Mouse (Mus musculus) hindbrain, embryonic 14.5 days (tissue): ENCODE data around the gene Gm13288. TPM values are rescaled to one million over a fixed set of nuclear protein-coding genes. Genes with fewer than 3 reads are reported as not detected.
"Not testable (repeated sequence)": the region's sequence is repeated elsewhere in the genome, so short reads cannot be mapped to it uniquely, and the experiment has no call there.

Experiments
- ATAC-seq: fragments of 200-750 bp; cut with Nextera tagmentation; 2 replicates; pipeline ENCODE4 v1.8.0; 2017; ENCODE audit warnings: moderate number of reproducible peaks, mild to moderate bottlenecking, moderate TSS enrichment, moderate library complexity; ENCODE audit not compliant: low FRiP score
- DNase-seq: peaks from one replicate; pipeline ENCODE4 v3.0.0-alpha.2; 2015; ENCODE audit warnings: low spot score
- H3K27ac ChIP-seq: fragments of 300-500 bp; sonication (generic); 2 replicates; pipeline ENCODE4 v1.5.1; 2014; ENCODE audit warnings: mild to moderate bottlenecking, moderate library complexity
- H3K27me3 ChIP-seq: fragments of 300-500 bp; sonication (generic); 2 replicates; pipeline ENCODE4 v1.6.1; 2014; ENCODE audit warnings: mild to moderate bottlenecking, low read length, mixed read lengths; ENCODE audit not compliant: control insufficient read depth, insufficient read depth
- H3K36me3 ChIP-seq: fragments of 300-500 bp; sonication (generic); replicated peaks from 2 replicates; pipeline ENCODE4 v1.6.1; 2014; ENCODE audit not compliant: control insufficient read depth, insufficient read depth
- H3K4me1 ChIP-seq: fragments of 300-500 bp; sonication (generic); replicated peaks from 2 replicates; pipeline ENCODE4 v1.6.1; 2014; ENCODE audit warnings: antibody characterized with exemption, low read length, mixed read lengths; ENCODE audit not compliant: control insufficient read depth, insufficient read depth
- H3K4me2 ChIP-seq: fragments of 300-500 bp; sonication (generic); replicated peaks from 2 replicates; pipeline ENCODE4 v1.6.1; 2014; ENCODE audit warnings: mild to moderate bottlenecking, moderate library complexity
- H3K4me3 ChIP-seq: fragments of 300-500 bp; sonication (generic); replicated peaks from 2 replicates; pipeline ENCODE4 v1.5.1; 2014; ENCODE audit warnings: mild to moderate bottlenecking, low read length
- H3K9ac ChIP-seq: fragments of 300-500 bp; sonication (generic); 2 replicates; pipeline ENCODE4 v1.6.1; 2014
- H3K9me3 ChIP-seq: fragments of 300-500 bp; sonication (generic); 2 replicates; pipeline ENCODE4 v1.6.1; 2016; ENCODE audit warnings: low read length; ENCODE audit not compliant: control insufficient read depth
- WGBS: fragments of 180-500 bp; shearing (Covaris S2); extraction: QIAGEN DNeasy Blood & Tissue Kit; methylation state at CpG from one replicate; pipeline ENCODE4 v1.1.7; 2014; 5-methylcytosine and 5-hydroxymethylcytosine counted together
- polyA plus RNA-seq: library from polyadenylated mRNA; unstranded; fragments of >200 nt; fragmentation: Nextera tagmentation; extraction: Ambion mirVana; gene quantifications from 2 replicates; pipeline ENCODE4 v1.2.1, GENCODE M21; 2014

Gm13288 gene
- polyA plus RNA-seq, 1 experiment from 2014 or later = not detected

DNA sequence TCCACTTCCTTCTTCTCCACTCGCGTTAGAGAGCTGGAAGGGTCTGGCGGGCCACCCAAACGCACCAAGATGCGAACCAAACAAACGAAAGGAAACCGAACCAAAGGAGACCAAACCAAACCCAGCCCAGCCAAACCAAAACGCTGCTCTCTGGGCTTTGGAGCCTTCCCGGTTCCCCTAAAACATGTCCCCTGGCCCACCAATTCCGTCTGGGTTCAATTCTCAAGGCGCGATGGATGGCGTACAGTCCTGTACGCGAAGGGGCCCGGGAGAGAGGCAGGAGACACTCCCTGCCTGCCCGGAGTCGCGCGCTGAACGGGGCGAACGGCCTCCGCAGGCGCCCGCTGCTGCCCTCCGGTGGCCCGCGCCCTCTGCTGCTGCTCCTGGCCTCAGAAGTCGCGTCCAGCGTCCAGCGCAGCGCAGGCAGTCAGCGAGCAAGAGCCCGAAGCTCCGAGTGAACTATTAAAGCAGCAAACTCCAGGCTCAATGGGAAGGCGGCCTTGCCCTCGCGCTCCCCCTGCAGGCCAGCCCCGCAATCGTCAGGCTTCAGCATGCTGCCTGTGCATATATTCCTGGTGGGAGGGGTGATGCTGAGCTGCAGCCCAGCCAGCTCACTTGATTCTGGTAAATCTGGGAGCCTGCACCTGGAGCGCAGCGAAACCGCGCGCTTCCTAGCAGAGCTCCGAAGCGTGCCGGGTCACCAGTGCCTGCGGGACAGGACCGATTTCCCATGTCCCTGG is 11.2 kb upstream of the Gm13288 start, which contains the start of gene Gm13275:
Gene Gm13275 (plus strand): TSS at position 552 of the 740 bp plus-strand sequence.
- H3K9me3 ChIP-seq, H3K4me2 ChIP-seq, H3K27me3 ChIP-seq, H3K27ac ChIP-seq, ATAC-seq, H3K9ac ChIP-seq, DNase-seq, H3K36me3 ChIP-seq, H3K4me3 ChIP-seq, H3K4me1 ChIP-seq: not testable (repeated sequence)
- 1% methylated on average over 11 of the region's 52 CpGs for WGBS

DNA sequence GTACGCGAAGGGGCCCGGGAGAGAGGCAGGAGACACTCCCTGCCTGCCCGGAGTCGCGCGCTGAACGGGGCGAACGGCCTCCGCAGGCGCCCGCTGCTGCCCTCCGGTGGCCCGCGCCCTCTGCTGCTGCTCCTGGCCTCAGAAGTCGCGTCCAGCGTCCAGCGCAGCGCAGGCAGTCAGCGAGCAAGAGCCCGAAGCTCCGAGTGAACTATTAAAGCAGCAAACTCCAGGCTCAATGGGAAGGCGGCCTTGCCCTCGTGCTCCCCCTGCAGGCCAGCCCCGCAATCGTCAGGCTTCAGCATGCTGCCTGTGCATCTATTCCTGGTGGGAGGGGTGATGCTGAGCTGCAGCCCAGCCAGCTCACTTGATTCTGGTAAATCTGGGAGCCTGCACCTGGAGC is 8.2 kb upstream of the Gm13288 start, which contains the start of gene Gm13279:
Gene Gm13279 (plus strand): TSS at position 301 of the 400 bp plus-strand sequence.
- no CpG with 5 or more reads among the region's 28 CpGs for WGBS
- H3K4me3 ChIP-seq, H3K9me3 ChIP-seq, H3K4me1 ChIP-seq, ATAC-seq, DNase-seq, H3K27ac ChIP-seq, H3K4me2 ChIP-seq, H3K9ac ChIP-seq, H3K27me3 ChIP-seq, H3K36me3 ChIP-seq: not testable (repeated sequence)

DNA sequence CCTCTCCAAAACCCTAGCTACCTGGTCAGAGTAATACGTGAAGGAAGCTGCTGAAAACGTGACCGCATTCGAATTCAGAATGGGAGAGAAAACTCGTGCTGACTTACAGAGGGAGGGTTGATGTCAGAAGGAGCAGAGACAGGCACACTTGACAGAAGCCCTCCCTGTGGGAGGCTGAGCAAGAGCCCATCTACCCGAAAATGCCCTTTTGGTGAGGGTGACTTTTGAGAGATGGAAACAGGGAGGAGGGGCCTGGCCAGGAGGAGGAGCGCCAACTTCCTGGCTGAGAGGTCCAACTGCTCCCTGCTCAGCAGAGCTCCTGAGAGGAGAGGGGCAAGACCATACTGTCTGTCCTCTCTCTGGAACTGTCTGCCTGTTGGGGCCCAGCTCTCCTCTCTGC is 6.0 kb upstream of the Gm13288 start, which contains the start of gene Gm13285:
Gene Gm13285 (plus strand): TSS at position 301 of the 400 bp plus-strand sequence.
- H3K27ac ChIP-seq, DNase-seq, H3K9me3 ChIP-seq, H3K27me3 ChIP-seq, H3K36me3 ChIP-seq, H3K4me1 ChIP-seq, ATAC-seq, H3K4me3 ChIP-seq, H3K4me2 ChIP-seq, H3K9ac ChIP-seq: not testable (repeated sequence)
- 13% methylated on average over 3 of the region's 7 CpGs for WGBS

DNA sequence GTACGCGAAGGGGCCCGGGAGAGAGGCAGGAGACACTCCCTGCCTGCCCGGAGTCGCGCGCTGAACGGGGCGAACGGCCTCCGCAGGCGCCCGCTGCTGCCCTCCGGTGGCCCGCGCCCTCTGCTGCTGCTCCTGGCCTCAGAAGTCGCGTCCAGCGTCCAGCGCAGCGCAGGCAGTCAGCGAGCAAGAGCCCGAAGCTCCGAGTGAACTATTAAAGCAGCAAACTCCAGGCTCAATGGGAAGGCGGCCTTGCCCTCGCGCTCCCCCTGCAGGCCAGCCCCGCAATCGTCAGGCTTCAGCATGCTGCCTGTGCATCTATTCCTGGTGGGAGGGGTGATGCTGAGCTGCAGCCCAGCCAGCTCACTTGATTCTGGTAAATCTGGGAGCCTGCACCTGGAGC is 2.4 kb upstream of the Gm13288 start, which contains the start of gene Gm13287:
Gene Gm13287 (plus strand): TSS at position 301 of the 400 bp plus-strand sequence.
- not testable (repeated sequence) for H3K27me3 ChIP-seq, H3K9ac ChIP-seq, H3K4me2 ChIP-seq, H3K4me1 ChIP-seq, ATAC-seq, H3K27ac ChIP-seq, H3K9me3 ChIP-seq, H3K36me3 ChIP-seq, DNase-seq, H3K4me3 ChIP-seq
- WGBS = no CpG with 5 or more reads among the region's 29 CpGs

DNA sequence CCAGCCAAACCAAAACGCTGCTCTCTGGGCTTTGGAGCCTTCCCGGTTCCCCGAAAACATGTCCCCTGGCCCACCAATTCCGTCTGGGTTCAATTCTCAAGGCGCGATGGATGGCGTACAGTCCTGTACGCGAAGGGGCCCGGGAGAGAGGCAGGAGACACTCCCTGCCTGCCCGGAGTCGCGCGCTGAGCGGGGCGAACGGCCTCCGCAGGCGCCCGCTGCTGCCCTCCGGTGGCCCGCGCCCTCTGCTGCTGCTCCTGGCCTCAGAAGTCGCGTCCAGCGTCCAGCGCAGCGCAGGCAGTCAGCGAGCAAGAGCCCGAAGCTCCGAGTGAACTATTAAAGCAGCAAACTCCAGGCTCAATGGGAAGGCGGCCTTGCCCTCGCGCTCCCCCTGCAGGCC is 430 bp downstream of the Gm13288 start:
- H3K27ac ChIP-seq, H3K9ac ChIP-seq, H3K27me3 ChIP-seq, H3K4me3 ChIP-seq, H3K4me1 ChIP-seq, H3K36me3 ChIP-seq, ATAC-seq, DNase-seq, H3K9me3 ChIP-seq: not testable (repeated sequence)
- H3K4me2 ChIP-seq = peak overlapping the region; percentile 45
- no CpG with 5 or more reads among the region's 34 CpGs for WGBS

DNA sequence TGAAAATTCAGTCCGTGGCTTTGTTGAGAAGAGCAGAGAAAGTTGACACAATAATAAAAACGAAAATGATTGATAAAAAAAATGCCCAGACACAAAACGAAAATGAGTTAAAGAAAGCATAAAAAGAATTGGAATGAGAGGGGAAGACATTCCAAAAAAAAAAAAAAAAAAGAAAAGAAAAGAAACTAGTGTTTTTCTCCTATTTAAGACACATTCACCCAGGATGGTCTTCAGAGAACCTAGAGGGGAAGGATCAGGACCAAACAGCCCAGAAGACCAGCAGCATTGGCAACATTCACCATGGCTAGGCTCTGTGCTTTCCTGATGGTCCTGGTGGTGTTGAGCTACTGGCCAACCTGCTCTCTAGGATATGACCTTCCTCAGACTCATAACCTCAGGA is 10.6 kb downstream of the Gm13288 start, which contains the start of gene Ifna7:
Gene Ifna7 (plus strand): TSS at position 301 of the 400 bp plus-strand sequence.
- H3K27ac ChIP-seq = no peak within 1 kb of the TSS
- no peak for ATAC-seq
- H3K27me3 ChIP-seq = no peaks in the 10 kb centered on the region
- 71% methylated on average over 3 of the region's 3 CpGs for WGBS
- no peak for DNase-seq
- H3K4me2 ChIP-seq = no peak within 1 kb of the TSS
- H3K9ac ChIP-seq = no peak within 1 kb of the TSS
- H3K9me3 ChIP-seq = no peaks in the 10 kb centered on the region
- H3K4me3 ChIP-seq = no peak within 1 kb of the TSS
- no peaks in the 10 kb centered on the region for H3K36me3 ChIP-seq
- no peaks in the 10 kb centered on the region for H3K4me1 ChIP-seq

DNA sequence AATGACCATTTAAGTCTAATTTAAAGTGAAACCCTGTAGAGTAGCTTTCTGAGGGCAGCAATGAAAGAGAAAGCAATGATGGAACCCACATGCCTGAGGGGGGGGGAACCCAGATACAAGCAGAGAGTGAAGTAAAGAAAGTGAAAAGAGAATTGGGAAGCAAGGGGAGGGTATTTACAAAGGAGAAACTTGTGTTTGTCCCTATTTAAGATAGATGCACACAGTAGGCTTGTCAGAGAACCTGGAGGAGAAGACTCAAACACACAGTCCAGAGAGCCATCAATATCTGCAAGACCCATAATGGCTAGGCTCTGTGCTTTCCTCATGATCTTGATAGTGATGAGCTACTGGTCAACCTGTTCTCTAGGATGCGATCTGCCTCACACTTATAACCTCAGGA is 14.3 kb downstream of the Gm13288 start, which contains the start of gene Ifna11:
Gene Ifna11 (plus strand): TSS at position 301 of the 400 bp plus-strand sequence.
- Histone ChIP-seq H3K4me3 (no peak within 1 kb of the TSS), H3K27ac (no peak within 1 kb of the TSS), H3K9ac (no peak within 1 kb of the TSS), H3K9me3 (no peaks in the 10 kb centered on the region), H3K4me1 (no peaks in the 10 kb centered on the region), H3K36me3 (no peaks in the 10 kb centered on the region), H3K4me2 (no peak within 1 kb of the TSS), H3K27me3 (no peaks in the 10 kb centered on the region)
- DNase-seq = no peak
- WGBS = 88% methylated on average over 1 of the region's 1 CpGs
- ATAC-seq = no peak

DNA sequence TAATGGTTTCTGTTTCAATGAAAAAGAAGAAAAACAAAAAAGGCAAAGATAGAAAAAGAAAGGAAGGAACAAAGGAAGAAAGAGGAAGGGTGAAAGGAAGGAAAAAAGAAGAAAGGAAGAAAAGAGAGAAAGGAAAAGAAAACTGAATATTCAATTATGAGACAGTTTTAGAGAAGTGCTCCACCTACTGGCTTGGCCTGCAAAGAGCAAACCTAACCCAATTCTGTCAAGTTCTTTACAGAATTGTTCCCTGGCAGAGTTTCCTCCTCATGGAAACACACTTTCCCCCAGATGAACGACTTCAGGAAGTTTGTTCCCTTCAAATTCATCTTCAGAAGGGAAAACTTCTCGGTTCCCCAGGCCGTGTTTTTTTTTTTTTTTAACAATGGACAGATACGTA is 17.7 kb downstream of the Gm13288 start:
- Histone ChIP-seq H3K27me3 (no peaks in the 10 kb centered on the region), H3K27ac (no peak overlapping the region), H3K9me3 (no peaks in the 10 kb centered on the region), H3K4me3 (no peak overlapping the region), H3K9ac (no peak overlapping the region), H3K4me2 (no peak overlapping the region), H3K36me3 (no peaks in the 10 kb centered on the region), H3K4me1 (no peaks in the 10 kb centered on the region)
- DNase-seq (peak; percentile 32), ATAC-seq (no peak)
- 24% methylated on average over 4 of the region's 4 CpGs for WGBS

DNA sequence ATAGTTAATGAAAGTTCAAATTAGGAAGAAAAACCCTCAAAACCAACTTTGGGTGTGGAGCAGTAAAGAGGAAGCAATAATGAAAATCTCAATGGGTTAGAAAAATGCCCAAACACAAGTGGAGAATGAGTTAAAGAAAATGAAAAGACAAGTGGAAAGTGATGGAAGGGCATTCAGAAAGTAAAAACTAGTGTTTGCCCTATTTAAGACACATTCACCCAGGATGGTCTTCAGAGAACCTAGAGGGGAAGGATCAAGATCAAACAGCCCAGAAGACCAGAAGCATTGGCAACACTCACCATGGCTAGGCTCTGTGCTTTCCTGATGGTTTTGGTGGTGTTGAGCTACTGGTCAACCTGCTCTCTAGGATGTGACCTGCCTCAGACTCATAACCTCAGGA is 21.8 kb downstream of the Gm13288 start, which contains the start of gene Ifna6:
Gene Ifna6 (plus strand): TSS at position 301 of the 400 bp plus-strand sequence.
- H3K9me3 ChIP-seq, H3K36me3 ChIP-seq, H3K9ac ChIP-seq, H3K4me3 ChIP-seq, H3K4me1 ChIP-seq, H3K27me3 ChIP-seq, H3K4me2 ChIP-seq, DNase-seq, ATAC-seq, H3K27ac ChIP-seq: not testable (repeated sequence)
